Mouse (Mus musculus) liver (tissue): ENCODE results near the gene Itsn1.
A peak's percentile ranks its signal among the peaks of the same experiment; 100 is the strongest.

Experiments
- DNase-seq: peaks from one replicate; pipeline ENCODE4 v3.0.0-alpha.2; 2020; ENCODE audit warnings: mixed read lengths

The Itsn1 gene

GRCm38 (mm10) chr16:91732816-91733215, 3.7 kb downstream of the Itsn1 start:
- DNase-seq: no peak

DNA sequence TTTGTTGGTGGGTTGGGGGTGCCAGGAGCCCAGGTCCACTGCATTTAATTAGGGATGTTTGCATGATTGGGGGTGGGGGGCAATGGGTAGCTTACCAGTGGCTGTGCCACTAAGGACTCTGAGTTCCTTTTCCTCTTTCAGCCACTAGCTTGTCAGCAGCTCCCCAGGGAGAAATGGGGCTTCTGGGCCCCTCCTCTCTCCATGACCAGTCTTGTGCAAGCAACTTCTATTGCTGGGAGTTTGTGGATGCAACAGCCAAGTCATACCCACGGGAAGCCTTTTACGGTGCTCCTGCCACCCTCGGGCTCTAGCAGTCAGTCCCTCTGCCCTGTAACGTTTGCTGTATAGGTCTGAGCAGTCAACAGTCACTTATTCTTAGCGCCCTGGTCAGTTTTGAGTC, 5.7 kb downstream of the Itsn1 start:
- DNase-seq: no peak

DNA sequence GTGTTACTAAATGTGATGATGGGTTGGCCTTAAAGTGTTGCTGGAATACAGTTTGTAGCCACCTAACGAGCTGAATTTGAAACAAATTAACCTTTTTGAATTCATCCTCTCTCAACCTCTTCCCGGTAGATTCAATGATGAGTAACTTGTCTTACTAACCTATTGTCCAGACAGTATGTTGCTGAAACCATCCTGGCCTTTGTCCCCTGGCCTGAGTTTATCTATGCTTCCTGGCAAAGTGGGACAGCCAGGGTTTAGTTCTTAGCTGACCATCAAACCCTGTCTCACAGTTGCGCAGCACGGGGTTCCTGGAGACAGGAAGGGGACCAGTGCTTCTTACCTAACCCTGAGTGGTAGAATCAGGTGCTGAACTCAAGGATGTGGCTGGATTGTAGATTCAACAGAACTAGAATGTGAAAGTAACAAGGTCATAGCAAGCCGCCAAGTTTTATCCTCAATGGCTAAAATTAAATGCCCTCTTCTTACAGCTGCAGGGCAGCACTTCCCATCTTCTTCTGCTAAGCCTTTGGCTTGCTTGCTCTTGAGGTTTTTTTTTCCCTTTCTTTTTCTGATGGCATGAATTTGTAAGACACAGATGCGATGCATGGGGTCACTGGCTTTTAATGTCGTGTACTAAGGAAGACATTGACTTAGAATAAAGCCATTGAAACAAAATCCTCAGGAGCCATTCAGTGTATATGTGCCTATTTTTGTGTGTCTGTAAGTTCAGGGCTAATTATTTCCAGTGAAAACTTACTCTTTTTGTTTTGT, 7.2 kb downstream of the Itsn1 start:
- DNase-seq: no peak

DNA sequence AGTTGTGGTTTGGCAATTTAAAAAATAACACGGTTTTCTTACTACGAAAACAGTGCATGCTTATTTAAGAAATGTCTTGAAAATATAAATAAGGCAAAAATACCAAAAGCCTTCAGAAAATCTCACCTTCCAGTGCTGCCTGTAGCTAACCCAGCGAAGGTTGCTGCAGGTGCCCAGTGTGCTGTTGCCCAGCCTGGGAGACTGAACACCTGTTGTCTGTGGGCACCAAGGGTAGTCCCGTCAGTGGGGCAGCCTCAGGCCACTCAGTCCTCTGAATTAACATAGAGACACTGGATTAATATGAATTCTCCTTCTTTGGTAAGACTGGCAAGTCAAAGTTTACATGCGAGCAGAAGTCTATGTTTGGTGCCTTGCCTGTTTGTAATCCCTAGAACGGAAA, 9.4 kb downstream of the Itsn1 start:
- DNase-seq: no peak

DNA sequence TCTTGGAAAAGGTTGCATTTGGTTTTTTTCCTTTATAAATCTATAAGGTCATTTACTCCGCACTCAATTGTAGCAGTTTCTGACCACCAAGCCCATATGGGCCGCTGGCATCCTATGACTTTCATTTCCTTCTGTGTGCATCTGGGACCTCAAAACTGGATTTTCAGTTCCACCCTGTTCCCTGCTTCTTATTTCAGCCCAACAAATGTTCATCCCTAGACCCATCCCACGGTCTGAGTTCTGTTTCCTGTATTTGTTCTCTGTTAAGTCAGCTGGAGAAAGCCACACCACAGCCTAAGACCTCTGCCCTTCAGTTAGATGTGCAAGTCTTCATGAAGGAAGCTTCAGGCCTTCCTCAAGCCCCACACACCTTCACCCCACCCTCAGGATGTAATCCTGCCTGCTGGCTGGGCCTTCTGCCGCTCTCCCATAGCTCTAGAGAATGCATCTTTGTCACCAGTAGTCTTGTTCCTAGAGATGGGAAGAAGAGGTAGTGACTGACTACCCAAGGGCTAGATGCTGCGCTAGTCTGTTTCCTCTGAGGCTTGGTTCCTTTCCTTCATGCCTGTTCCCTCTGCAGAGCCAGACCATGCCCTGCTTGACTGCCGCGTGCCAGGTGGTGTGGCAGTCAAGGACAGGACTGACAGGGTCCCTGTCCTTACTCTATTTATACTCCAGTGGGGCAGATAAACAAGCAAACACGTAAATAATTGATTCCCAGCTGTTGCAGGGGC, 11.3 kb downstream of the Itsn1 start:
- no peak for DNase-seq

DNA sequence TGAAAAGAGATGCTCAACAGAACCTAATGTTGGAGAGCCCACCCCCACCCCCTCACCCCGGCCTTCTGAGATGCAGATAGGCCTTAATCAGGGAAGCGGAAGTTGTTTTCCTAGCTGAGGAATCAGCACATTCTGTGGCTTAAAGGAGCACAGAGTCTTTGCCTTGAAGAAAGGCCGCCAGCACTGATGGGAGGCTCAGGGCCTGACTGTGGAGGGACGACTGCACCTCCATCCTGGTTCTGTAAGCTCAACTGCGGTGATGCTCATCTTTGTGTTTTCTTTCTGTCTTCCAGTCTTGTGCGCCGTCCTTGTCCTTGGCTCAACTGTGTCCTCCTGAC, 11.8 kb downstream of the Itsn1 start:
- DNase-seq: no peak

DNA sequence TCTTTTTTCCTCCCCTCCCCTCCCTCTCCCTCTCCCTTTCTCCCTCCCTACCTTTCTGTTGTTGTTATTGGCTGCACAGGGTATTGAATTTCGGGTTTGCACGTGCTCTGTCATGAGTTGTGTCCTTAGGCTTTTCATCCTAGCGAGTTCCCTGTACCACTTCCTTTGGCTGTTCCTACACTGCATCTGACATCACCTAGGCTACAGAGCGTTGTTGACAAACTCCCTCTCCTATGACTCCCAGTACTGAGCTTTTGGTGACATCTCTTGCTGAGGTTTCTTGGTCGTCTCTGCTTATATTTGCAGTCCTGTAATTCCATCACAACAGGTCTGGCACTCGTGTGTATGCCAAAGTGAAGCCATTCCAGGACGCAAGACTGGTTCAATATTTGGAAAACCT, 14.0 kb downstream of the Itsn1 start:
- no peak for DNase-seq

DNA sequence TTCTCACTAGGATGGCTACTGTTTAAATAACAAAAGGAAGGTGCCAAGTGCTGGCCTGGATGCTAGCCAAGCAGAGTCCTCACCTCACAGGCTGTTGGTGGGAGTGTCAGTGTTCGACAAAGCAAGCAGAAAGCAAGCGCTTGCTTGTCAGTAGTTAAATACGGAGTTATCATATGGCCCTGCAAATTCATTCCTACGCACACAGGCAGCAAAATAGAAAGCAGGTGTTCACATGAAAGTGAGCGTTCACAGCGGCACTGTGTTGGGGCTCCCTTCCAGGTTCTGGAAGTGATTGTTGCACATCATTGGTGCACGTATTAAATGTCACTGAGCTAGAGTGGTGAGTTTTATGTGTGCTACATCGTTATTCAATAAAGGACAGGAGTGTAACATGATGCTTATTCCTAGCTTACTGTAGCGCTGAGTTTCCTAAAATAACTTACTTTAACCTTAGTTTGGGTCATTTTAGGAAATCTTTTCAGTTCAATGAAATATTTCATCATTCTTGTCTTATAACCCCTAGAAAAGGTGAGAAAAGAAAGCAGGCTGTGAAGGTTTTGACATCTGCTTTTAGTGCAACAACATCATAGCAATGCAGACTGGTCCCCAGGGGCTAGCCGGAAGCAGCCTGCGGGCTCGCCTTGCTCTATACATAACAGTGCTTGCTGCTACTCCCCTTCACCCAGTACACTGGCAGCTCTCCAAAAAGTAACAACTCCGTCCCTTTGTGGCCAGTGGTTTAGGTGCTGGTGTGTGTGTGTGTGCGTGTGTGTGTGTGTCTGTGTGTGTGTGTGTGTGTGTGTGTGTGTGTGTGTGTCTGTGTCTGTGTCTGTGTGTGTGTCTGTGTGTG, 17.2 kb downstream of the Itsn1 start:
- DNase-seq: no peak

- DNase-seq: peak; percentile 29
These were observed 18.5 kb downstream of the Itsn1 start for GRCm38 (mm10) chr16:91747567-91747966.

- no peak for DNase-seq
These were observed 22.7 kb downstream of the Itsn1 start for GRCm38 (mm10) chr16:91751644-91752385.

GRCm38 (mm10) chr16:91753611-91754010, 24.5 kb downstream of the Itsn1 start:
- no peak for DNase-seq

GRCm38 (mm10) chr16:91754957-91755356, 25.9 kb downstream of the Itsn1 start:
- no peak for DNase-seq

DNA sequence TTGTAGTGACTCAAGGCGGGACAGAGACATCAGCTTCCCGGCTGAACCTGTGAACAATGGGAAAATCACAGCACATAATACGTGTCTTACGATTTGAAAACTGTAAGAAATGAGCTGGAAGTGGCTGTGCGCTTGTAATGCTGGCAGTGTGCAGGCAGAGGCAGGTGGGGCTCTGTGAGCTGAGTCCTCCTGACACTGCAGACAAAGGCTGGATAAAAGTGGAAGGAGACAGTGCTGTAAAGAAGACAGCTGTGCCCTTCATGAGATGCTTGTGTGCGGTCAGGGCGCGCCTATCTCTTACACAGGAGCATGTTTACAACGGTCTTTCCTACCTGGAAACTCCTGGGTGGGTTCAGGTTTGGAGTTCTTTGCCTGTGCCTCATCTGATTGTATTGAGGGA, 32.1 kb downstream of the Itsn1 start:
- no peak for DNase-seq

DNA sequence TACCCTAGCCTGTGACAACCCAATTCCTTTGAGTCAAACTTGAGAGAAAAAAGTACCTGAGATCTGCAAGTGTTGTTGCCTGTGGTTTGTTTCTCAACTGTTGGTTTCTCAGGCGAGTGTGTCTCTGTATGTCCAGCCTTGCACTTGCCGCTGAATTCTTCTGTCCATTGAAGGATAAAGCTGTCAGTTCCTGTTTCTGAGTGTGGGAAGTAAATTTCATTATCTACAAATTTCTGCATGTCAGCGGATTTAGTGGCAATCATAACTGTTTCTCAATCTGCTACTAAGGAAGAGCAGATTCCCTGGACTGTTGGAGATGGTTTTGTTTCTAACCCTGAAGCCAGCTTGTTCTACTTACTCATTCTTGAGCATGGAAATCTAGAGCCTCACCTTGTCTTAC, 32.7 kb downstream of the Itsn1 start:
- DNase-seq: no peak

GRCm38 (mm10) chr16:91762476-91762875, 33.4 kb downstream of the Itsn1 start:
- no peak for DNase-seq

- no peak for DNase-seq
These were observed 34.9 kb downstream of the Itsn1 start for GRCm38 (mm10) chr16:91763975-91764374.

DNA sequence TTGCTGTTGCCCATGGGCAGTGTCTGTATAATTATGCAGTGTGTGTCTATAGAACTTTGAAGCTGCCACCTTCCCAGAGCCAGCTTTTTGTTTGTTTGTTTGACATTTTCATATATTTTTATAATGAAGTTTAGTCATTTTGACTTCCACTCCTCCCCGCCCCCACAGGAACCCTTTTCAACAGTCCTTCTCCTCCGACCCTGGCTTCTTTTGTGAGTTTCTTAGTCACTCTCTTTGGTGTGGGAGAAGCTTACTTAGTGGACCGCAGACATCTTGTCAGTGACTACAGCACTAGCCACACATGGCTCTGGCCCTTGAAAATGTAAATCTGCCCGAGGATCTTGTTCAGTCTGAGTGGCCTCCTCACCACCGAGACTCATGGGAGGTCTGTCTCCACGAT, 35.3 kb downstream of the Itsn1 start:
- no peak for DNase-seq

DNA sequence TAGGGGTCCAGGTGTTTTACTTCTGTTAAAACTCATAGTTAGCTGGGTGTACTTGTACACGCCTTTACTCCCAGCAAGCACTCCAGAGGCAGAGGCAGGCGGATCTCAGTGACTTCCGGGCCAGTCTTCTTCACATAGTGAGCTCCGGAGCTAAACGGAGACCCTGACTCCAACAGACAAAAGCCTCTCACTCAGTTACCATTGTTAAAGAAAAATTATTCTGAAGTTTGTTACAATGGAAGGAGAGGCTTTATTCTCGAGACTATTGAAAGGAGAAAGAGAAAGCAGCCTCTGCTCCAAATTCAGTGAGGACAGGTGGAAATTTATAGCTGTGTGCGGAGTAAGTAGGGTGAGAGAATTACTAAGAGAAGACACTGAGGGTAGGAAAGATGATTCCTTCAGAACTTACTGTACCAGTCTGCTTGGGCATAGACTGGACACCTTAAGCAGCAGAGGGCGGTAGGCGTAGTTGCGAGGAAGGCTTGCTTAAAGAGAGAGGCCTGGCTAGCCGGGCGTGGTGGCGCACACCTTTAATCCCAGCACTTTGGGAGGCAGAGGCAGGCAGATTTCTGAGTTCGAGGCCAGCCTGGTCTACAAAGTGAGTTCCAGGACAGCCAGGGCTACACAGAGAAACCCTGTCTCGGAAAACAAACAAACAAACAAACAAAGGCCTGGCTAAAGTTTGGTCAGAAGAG, 36.2 kb downstream of the Itsn1 start:
- no peak for DNase-seq

- no peak for DNase-seq
These were observed 36.7 kb downstream of the Itsn1 start for GRCm38 (mm10) chr16:91765816-91766210.

DNA sequence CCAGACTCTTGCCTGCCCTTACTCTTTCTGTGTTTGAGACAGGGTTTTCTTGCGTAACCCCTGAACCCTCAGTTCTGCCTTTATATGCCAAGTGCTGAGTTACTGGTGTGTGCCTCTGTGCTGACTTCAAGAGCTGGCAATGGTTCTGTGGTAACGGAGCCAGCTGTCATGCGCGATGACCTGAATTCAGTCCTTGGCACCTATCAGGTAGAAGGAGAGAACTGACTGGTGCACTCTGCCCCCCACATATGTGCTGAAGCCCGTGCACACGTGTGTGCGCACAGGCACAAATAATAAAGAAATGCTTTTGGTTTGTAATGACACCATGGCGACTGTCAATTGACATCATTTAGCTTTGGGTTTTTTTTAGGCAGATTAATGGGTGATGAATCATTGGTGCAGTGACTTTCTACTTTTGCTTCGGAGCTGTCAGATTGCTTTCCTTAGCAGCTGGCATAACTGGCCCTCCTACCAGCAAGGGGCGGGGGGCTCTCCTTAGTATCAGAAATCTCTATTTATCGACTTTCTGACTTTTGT, 38.2 kb downstream of the Itsn1 start:
- no peak for DNase-seq

GRCm38 (mm10) chr16:91768586-91768985, 39.5 kb downstream of the Itsn1 start:
- no peak for DNase-seq

DNA sequence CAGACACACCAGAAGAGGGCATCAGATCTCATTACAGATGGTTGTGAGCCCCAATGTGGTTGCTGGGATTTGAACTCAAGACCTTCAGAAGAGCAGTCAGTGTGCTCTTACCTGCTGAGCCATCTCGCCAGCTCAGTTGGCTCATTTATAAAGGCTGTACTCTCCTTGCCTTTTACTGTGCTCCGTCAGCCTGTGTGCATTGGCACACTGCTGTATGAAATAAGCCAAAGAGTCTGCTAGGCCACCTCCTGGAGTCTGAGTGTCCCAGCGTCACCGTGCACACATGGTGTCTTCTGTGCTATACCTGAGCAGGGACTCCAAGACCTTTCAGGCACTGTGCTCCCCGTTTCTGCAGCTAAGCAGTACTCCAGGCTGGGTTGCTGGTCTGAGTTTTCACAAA, 40.8 kb downstream of the Itsn1 start:
- no peak for DNase-seq
